Mouse (Mus musculus) forebrain, embryonic 11.5 days (tissue): ENCODE results near the gene Tmem140. TPM values are rescaled to one million over a fixed set of nuclear protein-coding genes. Genes with fewer than 3 reads are reported as not detected.

Source experiments
- ATAC-seq: fragments of 200-750 bp; cut with Nextera tagmentation; replicated peaks from 2 replicates; pipeline ENCODE4 v1.8.0; 2017; ENCODE audit warnings: moderate TSS enrichment; ENCODE audit not compliant: low FRiP score
- DNase-seq: peaks from one replicate; pipeline ENCODE4 v3.0.0-alpha.2; 2017; ENCODE audit warnings: low spot score
- H3K27ac ChIP-seq: fragments of 300-500 bp; sonication (generic); 2 replicates; pipeline ENCODE4 v1.5.1; 2014; ENCODE audit warnings: low read depth, low read length
- H3K27me3 ChIP-seq: fragments of 300-500 bp; sonication (generic); 2 replicates; pipeline ENCODE4 v1.6.1; 2014; ENCODE audit warnings: mild to moderate bottlenecking, low read length, mixed read lengths; ENCODE audit not compliant: control insufficient read depth, insufficient read depth
- H3K36me3 ChIP-seq: fragments of 300-500 bp; sonication (generic); 2 replicates; pipeline ENCODE4 v1.6.1; 2014; ENCODE audit warnings: mild to moderate bottlenecking, low read length, moderate library complexity, mixed read lengths; ENCODE audit not compliant: control insufficient read depth, insufficient read depth
- H3K4me1 ChIP-seq: fragments of 300-500 bp; sonication (generic); replicated peaks from 2 replicates; pipeline ENCODE4 v1.6.1; 2014; ENCODE audit warnings: low read length, mixed read lengths; ENCODE audit not compliant: control insufficient read depth, insufficient read depth
- H3K4me2 ChIP-seq: fragments of 300-500 bp; sonication (generic); 2 replicates; pipeline ENCODE4 v1.6.1; 2014; ENCODE audit warnings: low read depth, mild to moderate bottlenecking, low read length, moderate library complexity, mixed read lengths; ENCODE audit not compliant: severe bottlenecking
- H3K4me3 ChIP-seq: fragments of 300-500 bp; sonication (generic); 2 replicates; pipeline ENCODE4 v1.5.1; 2014; ENCODE audit warnings: low read depth, low read length
- H3K9ac ChIP-seq: fragments of 300-500 bp; sonication (generic); 2 replicates; pipeline ENCODE4 v1.6.1; 2014; ENCODE audit warnings: low read length
- H3K9me3 ChIP-seq: fragments of 300-500 bp; sonication (generic); 2 replicates; pipeline ENCODE4 v1.6.1; 2016; ENCODE audit warnings: low read length, mixed read lengths; ENCODE audit not compliant: control insufficient read depth
- WGBS: fragments of 180-500 bp; shearing (Covaris S2); extraction: QIAGEN DNeasy Blood & Tissue Kit; methylation state at CpG from one replicate; pipeline ENCODE4 v1.1.7; 2014; 5-methylcytosine and 5-hydroxymethylcytosine counted together
- polyA plus RNA-seq: library from polyadenylated mRNA; unstranded; fragments of >200 nt; fragmentation: Nextera tagmentation; extraction: Ambion mirVana; gene quantifications from 2 replicates; pipeline ENCODE4 v1.2.1, GENCODE M21; 2014

The Tmem140 gene
- polyA plus RNA-seq, 1 experiment from 2014 or later, result 1.2 TPM

GRCm38 (mm10) chr6:34909631-34910345, 46.8 kb downstream of the Tmem140 start:
- ATAC-seq (no peak), DNase-seq (no peak)
- H3K4me2 ChIP-seq, result peak overlapping the region; percentile 58
- no peaks in the 10 kb centered on the region; the same call in 1 of the 2 replicates for H3K36me3 ChIP-seq
- no peaks in the 10 kb centered on the region for H3K27me3 ChIP-seq
- no peaks in the 10 kb centered on the region for H3K4me1 ChIP-seq
- peak overlapping the region; percentile 70 for H3K9ac ChIP-seq
- H3K9me3 ChIP-seq, result no peaks in the 10 kb centered on the region
- 49% methylated on average over 8 of the region's 8 CpGs for WGBS
- peak overlapping the region; percentile 63 for H3K4me3 ChIP-seq
- H3K27ac ChIP-seq, result no peak overlapping the region

GRCm38 (mm10) chr6:34910371-34911219, 47.6 kb downstream of the Tmem140 start, which contains the start of gene Wdr91:
Wdr91 (minus strand) TSS chr6:34910876.
- H3K4me2 ChIP-seq, result peak within 1 kb of the TSS; percentile 58
- peak; percentile 99 for DNase-seq
- H3K27ac ChIP-seq, result peak within 1 kb of the TSS; percentile 50; the same call in 1 of the 2 replicates
- peak within 1 kb of the TSS; percentile 63 for H3K4me3 ChIP-seq
- H3K36me3 ChIP-seq, result no peaks in the 10 kb centered on the region; the same call in 1 of the 2 replicates
- under 1% methylated on average over 49 of the region's 64 CpGs for WGBS
- no peaks in the 10 kb centered on the region for H3K9me3 ChIP-seq
- peak within 1 kb of the TSS; percentile 70 for H3K9ac ChIP-seq
- peak; percentile 93 for ATAC-seq
- H3K4me1 ChIP-seq, result no peaks in the 10 kb centered on the region
- no peaks in the 10 kb centered on the region for H3K27me3 ChIP-seq

DNA sequence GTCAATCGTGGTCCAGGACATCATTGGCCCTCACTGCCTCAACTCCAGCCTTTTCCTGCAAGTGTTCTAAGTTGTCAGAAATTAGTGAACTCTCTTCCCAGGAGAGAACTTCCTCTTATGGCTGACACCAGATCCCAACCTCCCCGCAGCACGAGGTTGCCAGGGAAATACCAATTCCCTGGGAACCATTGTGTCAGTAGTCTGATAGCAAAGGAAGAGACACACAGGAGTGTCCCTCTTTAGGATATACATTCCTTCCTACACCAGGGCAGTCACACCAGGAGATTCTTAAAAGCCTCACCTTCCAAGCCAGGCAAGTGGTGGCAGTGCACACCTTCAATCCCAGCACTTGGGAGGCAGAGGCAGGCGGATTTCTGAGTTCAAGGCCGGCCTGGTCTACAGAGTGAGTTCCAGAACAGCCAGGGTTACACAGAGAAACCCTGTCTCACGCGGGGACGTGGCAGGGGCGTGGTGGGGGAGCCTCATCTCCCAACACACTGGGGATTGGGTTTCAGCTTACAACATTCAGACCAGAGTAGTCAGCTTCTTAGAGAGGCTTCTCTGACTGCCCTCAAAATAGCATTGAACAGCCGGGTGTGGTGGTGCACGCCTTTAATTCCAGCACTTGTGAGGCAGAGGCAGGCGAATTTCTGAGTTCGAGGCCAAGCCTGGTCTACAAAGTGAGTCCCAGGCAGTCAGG, 50.5 kb downstream of the Tmem140 start:
- Histone ChIP-seq H3K4me3 (no peak overlapping the region), H3K4me1 (no peaks in the 10 kb centered on the region), H3K36me3 (no peaks in the 10 kb centered on the region; the same call in 1 of the 2 replicates), H3K9ac (no peak overlapping the region), H3K9me3 (no peaks in the 10 kb centered on the region), H3K27me3 (no peaks in the 10 kb centered on the region), H3K27ac (no peak overlapping the region), H3K4me2 (no peak overlapping the region)
- DNase-seq (no peak), ATAC-seq (no peak)
- 86% methylated on average over 13 of the region's 13 CpGs for WGBS

- Histone ChIP-seq H3K9me3 (no peaks in the 10 kb centered on the region), H3K4me2 (no peak overlapping the region), H3K36me3 (no peaks in the 10 kb centered on the region), H3K4me3 (no peak overlapping the region), H3K4me1 (no peaks in the 10 kb centered on the region), H3K27me3 (no peaks in the 10 kb centered on the region), H3K9ac (no peak overlapping the region), H3K27ac (no peak overlapping the region)
- no peak for DNase-seq
- 83% methylated on average over 3 of the region's 3 CpGs for WGBS
- no peak for ATAC-seq
Observed at GRCm38 (mm10) chr6:34914462-34914861, 51.5 kb downstream of the Tmem140 start.

DNA sequence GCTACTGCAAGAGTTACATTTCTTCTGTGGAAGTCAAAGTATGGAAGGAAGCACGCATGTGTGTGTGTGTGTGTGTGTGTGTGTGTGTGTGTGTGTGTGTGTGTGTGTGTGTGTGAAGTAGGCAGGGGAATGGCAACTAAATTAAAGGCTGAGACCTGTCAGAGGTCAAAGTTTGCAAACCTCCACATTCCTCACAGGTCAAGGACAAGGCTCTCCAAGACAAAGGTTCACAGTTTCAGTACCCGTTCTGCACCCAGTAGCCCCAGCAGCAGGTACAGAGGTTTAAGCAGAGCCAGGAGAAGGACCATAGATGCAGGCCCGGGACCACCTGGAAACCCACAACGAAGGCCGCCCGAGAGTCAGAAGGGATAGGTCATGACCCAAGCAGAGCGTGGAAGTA, 56.2 kb downstream of the Tmem140 start:
- Histone ChIP-seq H3K4me3 (no peak overlapping the region), H3K9ac (no peak overlapping the region), H3K27ac (no peak overlapping the region), H3K27me3 (no peaks in the 10 kb centered on the region), H3K9me3 (no peaks in the 10 kb centered on the region), H3K4me2 (no peak overlapping the region), H3K36me3 (no peaks in the 10 kb centered on the region), H3K4me1 (no peaks in the 10 kb centered on the region)
- ATAC-seq (no peak), DNase-seq (no peak)
- 76% methylated on average over 7 of the region's 7 CpGs for WGBS

- Histone ChIP-seq H3K36me3 (no peaks in the 10 kb centered on the region), H3K4me1 (no peaks in the 10 kb centered on the region), H3K27ac (no peak within 1 kb of the TSS), H3K4me2 (no peak within 1 kb of the TSS), H3K9me3 (no peaks in the 10 kb centered on the region), H3K27me3 (no peaks in the 10 kb centered on the region), H3K9ac (no peak within 1 kb of the TSS), H3K4me3 (no peak within 1 kb of the TSS)
- ATAC-seq, result no peak
- DNase-seq, result no peak
- 47% methylated on average over 10 of the region's 10 CpGs for WGBS
Observed at GRCm38 (mm10) chr6:34919956-34920355, 57.0 kb downstream of the Tmem140 start, which contains the start of gene Stra8. Stra8 (plus strand) TSS chr6:34920163.

DNA sequence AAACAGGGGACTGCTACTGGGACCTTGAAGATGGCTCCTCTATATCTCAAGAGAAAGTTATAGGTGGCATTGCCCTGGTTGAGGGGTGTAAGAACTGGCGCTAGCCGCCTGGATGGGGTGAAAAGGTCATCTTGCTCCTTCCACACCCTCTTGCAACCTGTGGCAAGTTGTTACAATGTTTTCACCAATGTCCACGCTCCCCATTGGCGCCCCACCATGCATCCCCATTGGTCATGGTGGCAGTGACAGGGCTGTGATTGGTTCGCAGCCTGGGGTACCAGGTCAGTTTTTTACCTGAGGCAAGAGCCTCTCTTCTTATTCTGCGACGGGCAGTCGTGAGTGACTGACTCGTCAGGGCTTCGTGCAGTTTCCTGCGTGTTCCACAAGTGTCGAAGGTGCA, 57.7 kb downstream of the Tmem140 start:
- no peak overlapping the region for H3K4me2 ChIP-seq
- no peaks in the 10 kb centered on the region for H3K4me1 ChIP-seq
- DNase-seq, result no peak
- 97% methylated on average over 12 of the region's 12 CpGs for WGBS
- no peak for ATAC-seq
- no peak overlapping the region for H3K27ac ChIP-seq
- H3K9ac ChIP-seq, result no peak overlapping the region
- no peaks in the 10 kb centered on the region for H3K36me3 ChIP-seq
- H3K9me3 ChIP-seq, result no peaks in the 10 kb centered on the region
- no peaks in the 10 kb centered on the region for H3K27me3 ChIP-seq
- no peak overlapping the region for H3K4me3 ChIP-seq

- H3K4me1 ChIP-seq, result no peaks in the 10 kb centered on the region
Observed at GRCm38 (mm10) chr6:34921941-34922340, 59.0 kb downstream of the Tmem140 start.

More at GRCm38 (mm10) chr6:34921941-34922340, 59.0 kb downstream of the Tmem140 start:
- Histone ChIP-seq H3K27me3 (no peaks in the 10 kb centered on the region), H3K9me3 (no peaks in the 10 kb centered on the region), H3K9ac (no peak overlapping the region), H3K27ac (no peak overlapping the region), H3K4me3 (no peak overlapping the region), H3K36me3 (no peaks in the 10 kb centered on the region), H3K4me2 (no peak overlapping the region)
- peak; percentile 69 for DNase-seq
- no peak for ATAC-seq
- 58% methylated on average over 13 of the region's 14 CpGs for WGBS
